Mouse (Mus musculus): Measurements from ENCODE around the gene Clic3. TPM values are rescaled to one million over a fixed set of nuclear protein-coding genes. Genes with fewer than 3 reads are reported as not detected.

The Clic3 gene
- polyA plus RNA-seq, 1 experiment: not detected

- Histone ChIP-seq H3K27ac (replicated peaks; ENCODE audit: low read depth, low read length) (no peak overlapping the region), H3K4me3 (ENCODE audit: insufficient read depth, low read depth, low read length) (no peak overlapping the region), H3K4me1 (ENCODE audit: control insufficient read depth, insufficient read depth, insufficient read length, low read length) (peaks cover 2% of the 10 kb centered on the region; the same call in 1 of the 2 replicates)
These were observed 31.5 kb downstream of the Clic3 start for GRCm38 (mm10) chr2:25487965-25488670.

- H3K4me1 ChIP-seq (ENCODE audit: control insufficient read depth, insufficient read depth, insufficient read length, low read length): peaks cover 2% of the 10 kb centered on the region; the same call in 1 of the 2 replicates
- no peak overlapping the region for H3K4me3 ChIP-seq (ENCODE audit: insufficient read depth, low read depth, low read length)
- H3K27ac ChIP-seq (replicated peaks; ENCODE audit: low read depth, low read length): no peak overlapping the region
These were observed 32.0 kb downstream of the Clic3 start for GRCm38 (mm10) chr2:25488671-25489068.

GRCm38 (mm10) chr2:25492988-25493387, 36.4 kb downstream of the Clic3 start:
- no peaks in the 10 kb centered on the region for H3K4me1 ChIP-seq (ENCODE audit: control insufficient read depth, insufficient read depth, insufficient read length, low read length)
- H3K4me3 ChIP-seq (ENCODE audit: insufficient read depth, low read depth, low read length): no peak overlapping the region
- no peak overlapping the region for H3K27ac ChIP-seq (replicated peaks; ENCODE audit: low read depth, low read length)

GRCm38 (mm10) chr2:25493476-25493961, 36.9 kb downstream of the Clic3 start, which contains the start of gene Lcn12:
Gene Lcn12, minus strand, starts transcription at chr2:25493911.
- Histone ChIP-seq H3K4me1 (ENCODE audit: control insufficient read depth, insufficient read depth, insufficient read length, low read length) (no peaks in the 10 kb centered on the region), H3K4me3 (ENCODE audit: insufficient read depth, low read depth, low read length) (no peak within 1 kb of the TSS), H3K27ac (replicated peaks; ENCODE audit: low read depth, low read length) (no peak within 1 kb of the TSS)

- H3K4me1 ChIP-seq (ENCODE audit: control insufficient read depth, insufficient read depth, insufficient read length, low read length): peaks cover 4% of the 10 kb centered on the region
- no peak overlapping the region for H3K27ac ChIP-seq (replicated peaks; ENCODE audit: low read depth, low read length)
- H3K4me3 ChIP-seq (ENCODE audit: insufficient read depth, low read depth, low read length): no peak overlapping the region
These were observed 39.8 kb downstream of the Clic3 start for GRCm38 (mm10) chr2:25496462-25496861.

- Histone ChIP-seq H3K4me1 (ENCODE audit: control insufficient read depth, insufficient read depth, insufficient read length, low read length) (peaks cover 11% of the 10 kb centered on the region), H3K4me3 (ENCODE audit: insufficient read depth, low read depth, low read length) (no peak overlapping the region), H3K27ac (replicated peaks; ENCODE audit: low read depth, low read length) (no peak overlapping the region)
These were observed 41.4 kb downstream of the Clic3 start for GRCm38 (mm10) chr2:25497846-25498575.

GRCm38 (mm10) chr2:25498622-25499478, 42.2 kb downstream of the Clic3 start:
- Histone ChIP-seq H3K27ac (replicated peaks; ENCODE audit: low read depth, low read length) (no peak overlapping the region), H3K4me3 (ENCODE audit: insufficient read depth, low read depth, low read length) (no peak overlapping the region), H3K4me1 (ENCODE audit: control insufficient read depth, insufficient read depth, insufficient read length, low read length) (peaks cover 11% of the 10 kb centered on the region)

GRCm38 (mm10) chr2:25500071-25500575, 43.5 kb downstream of the Clic3 start:
- Histone ChIP-seq H3K4me3 (ENCODE audit: insufficient read depth, low read depth, low read length) (peak overlapping the region; percentile 63), H3K4me1 (ENCODE audit: control insufficient read depth, insufficient read depth, insufficient read length, low read length) (peaks cover 11% of the 10 kb centered on the region), H3K27ac (replicated peaks; ENCODE audit: low read depth, low read length) (peak overlapping the region; percentile 46)

GRCm38 (mm10) chr2:25500576-25501405, 44.2 kb downstream of the Clic3 start, which contains the start of gene Fbxw5:
Gene Fbxw5, plus strand, starts transcription at chr2:25500750.
- H3K27ac ChIP-seq (replicated peaks; ENCODE audit: low read depth, low read length): peak within 1 kb of the TSS; percentile 88
- H3K4me1 ChIP-seq (ENCODE audit: control insufficient read depth, insufficient read depth, insufficient read length, low read length): peaks cover 11% of the 10 kb centered on the region
- H3K4me3 ChIP-seq (ENCODE audit: insufficient read depth, low read depth, low read length): peak within 1 kb of the TSS; percentile 89

GRCm38 (mm10) chr2:25501593-25502486, 45.2 kb downstream of the Clic3 start, which contains the start of gene C8g:
Gene C8g, minus strand, starts transcription at chr2:25501719.
- H3K4me3 ChIP-seq (ENCODE audit: insufficient read depth, low read depth, low read length): peak within 1 kb of the TSS; percentile 89
- H3K4me1 ChIP-seq (ENCODE audit: control insufficient read depth, insufficient read depth, insufficient read length, low read length): peaks cover 11% of the 10 kb centered on the region
- H3K27ac ChIP-seq (replicated peaks; ENCODE audit: low read depth, low read length): peak within 1 kb of the TSS; percentile 88

- H3K4me1 ChIP-seq (ENCODE audit: control insufficient read depth, insufficient read depth, insufficient read length, low read length): peaks cover 11% of the 10 kb centered on the region
- no peak overlapping the region for H3K4me3 ChIP-seq (ENCODE audit: insufficient read depth, low read depth, low read length)
- no peak overlapping the region for H3K27ac ChIP-seq (replicated peaks; ENCODE audit: low read depth, low read length)
These were observed 46.1 kb downstream of the Clic3 start for GRCm38 (mm10) chr2:25502726-25503125.

- H3K4me1 ChIP-seq (ENCODE audit: control insufficient read depth, insufficient read depth, insufficient read length, low read length): peaks cover 11% of the 10 kb centered on the region
- H3K4me3 ChIP-seq (ENCODE audit: insufficient read depth, low read depth, low read length): no peak overlapping the region
- no peak overlapping the region for H3K27ac ChIP-seq (replicated peaks; ENCODE audit: low read depth, low read length)
These were observed 47.9 kb downstream of the Clic3 start for GRCm38 (mm10) chr2:25504538-25504937.

GRCm38 (mm10) chr2:25505000-25505399, 48.4 kb downstream of the Clic3 start:
- no peak overlapping the region for H3K4me3 ChIP-seq (ENCODE audit: insufficient read depth, low read depth, low read length)
- H3K4me1 ChIP-seq (ENCODE audit: control insufficient read depth, insufficient read depth, insufficient read length, low read length): peaks cover 10% of the 10 kb centered on the region
- no peak overlapping the region for H3K27ac ChIP-seq (replicated peaks; ENCODE audit: low read depth, low read length)

All from brown adipose tissue, adult 24 weeks (tissue).